Mouse (Mus musculus) CD4-positive, CD25-positive, alpha-beta regulatory T cell, adult 4 months (primary cell): ENCODE measurements at regions not wholly inside any gene's neighbourhood (a gene's known extent, or its start where the extent isn't known, plus 50 kb on each side); places are given as distances from the start of the nearest gene placed in this dataset.

ENCODE experiments used
- ATAC-seq: one replicate; pipeline ENCODE4 v1.8.0; 2017

DNA sequence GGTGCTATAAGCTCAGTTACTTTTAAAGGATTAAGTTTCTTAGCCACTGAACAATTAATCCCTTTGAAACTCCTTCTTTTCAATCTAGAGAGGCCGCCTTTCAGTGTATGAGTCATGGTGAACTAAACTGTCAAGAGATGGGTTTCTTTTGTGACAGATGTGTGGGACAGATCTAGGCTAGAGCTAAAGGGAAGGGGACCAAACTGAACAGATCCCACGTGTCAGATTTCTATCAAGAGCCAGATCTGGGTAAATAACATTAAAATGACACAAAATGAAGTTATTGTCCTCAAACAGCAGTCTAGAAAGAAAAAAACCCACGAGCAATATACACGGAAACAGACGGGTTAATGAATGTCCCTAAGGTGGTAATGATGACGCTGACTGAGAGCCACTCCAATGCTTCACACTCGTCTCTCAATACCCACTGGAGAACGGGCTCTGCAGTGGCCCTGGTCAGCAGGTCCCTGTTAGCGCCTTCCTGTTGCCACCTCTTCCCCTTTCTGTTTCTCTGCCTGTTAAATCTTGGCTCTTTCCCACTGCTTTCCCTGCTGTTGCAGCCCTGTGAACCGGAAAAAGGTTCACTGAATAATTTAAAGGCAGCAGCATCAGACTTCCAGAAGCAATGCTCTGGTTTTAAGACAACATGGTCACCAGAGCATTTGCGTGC, 52.7 kb upstream of the Rab3gap2 start:
- ATAC-seq: no peak

DNA sequence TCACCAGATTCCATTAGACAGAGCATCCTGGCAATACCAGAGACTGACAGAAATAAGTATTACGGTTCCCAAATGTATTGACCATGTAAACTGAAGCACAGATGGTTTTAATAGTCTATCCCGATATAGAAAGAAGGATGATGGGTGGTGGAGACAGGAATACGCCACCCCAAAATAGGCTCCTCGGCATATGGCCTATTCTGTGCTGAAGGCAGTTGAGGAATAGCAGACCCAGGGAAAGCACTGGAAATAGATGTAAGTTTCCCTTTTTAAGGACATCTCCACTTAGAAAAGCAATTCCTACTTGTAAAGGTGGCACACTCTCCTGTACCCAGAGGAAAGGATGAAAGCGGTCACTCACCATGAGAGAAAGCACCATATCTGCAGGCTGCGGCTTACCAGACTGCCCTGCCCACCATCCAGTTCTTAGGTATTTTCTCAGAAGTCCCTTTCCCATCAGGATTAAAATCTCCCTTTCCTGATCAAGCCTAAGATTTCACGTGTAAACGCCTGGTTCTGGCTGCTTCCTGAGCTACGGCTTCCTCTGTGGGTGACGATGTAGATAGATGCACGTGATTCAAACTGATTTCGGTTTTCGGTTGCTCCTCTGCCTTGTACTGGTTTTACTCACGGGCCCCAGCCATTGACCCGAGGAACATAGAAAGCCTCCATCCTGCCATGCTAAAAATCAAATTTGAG, 53.3 kb upstream of the Rab3gap2 start:
- ATAC-seq: no peak

DNA sequence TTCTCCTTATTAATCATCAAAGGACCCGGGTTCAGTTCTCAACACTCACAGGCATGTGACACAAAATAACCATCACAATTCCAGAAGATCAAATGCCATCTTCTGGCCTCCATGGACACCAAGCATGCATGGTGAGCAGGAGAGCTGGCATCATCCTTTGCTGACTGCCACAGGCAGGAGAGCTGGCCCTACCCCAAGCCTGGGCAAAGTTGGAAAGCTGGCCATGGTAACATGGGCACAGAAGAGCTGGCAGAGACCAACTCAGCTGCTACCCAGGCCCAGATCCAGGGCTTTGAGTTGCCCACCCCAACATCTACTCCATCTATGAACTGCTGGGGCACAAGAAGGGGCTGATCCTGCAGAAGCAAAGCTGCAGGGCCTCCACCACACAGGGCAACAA, 59.1 kb upstream of the Rab3gap2 start:
- no peak for ATAC-seq

DNA sequence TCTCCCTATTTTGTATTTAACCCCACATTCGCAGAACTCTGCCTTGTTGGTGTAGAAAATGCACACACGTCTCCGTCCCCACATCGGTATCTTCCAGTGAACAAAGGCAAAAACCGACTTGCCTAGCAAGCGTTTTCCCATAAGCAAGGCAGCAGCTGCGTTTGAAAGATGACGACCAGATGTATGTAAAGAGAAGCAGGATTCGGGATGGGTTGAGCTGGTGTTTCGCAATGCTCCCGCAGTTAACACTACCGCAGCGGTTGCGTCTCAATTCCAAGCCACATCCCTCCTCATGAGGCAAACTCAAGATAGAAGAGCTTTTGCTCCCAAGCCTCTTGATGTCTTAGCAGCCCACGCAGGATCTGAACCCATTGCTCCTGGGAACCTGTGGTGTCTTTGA, 59.9 kb upstream of the Rab3gap2 start:
- no peak for ATAC-seq

DNA sequence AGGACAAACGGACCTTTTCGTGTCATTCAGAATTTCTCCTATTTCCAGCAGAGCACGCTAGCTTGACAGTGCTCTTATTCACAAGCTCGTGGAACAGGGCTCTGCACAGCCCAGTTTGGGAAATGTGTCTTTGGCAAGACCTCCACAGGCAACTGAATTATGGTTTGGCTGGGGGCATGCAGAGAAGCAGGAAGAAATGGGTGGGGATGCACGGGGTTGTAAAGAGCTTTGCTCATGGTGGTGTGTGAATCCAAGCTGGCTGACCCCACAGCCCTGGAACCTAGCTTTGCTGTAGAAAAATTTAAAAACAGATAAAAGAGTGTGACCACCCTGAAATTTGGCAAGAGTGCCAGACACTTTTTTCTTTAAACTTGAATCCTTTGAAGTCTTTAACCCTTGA, 63.6 kb upstream of the Rab3gap2 start:
- no peak for ATAC-seq

DNA sequence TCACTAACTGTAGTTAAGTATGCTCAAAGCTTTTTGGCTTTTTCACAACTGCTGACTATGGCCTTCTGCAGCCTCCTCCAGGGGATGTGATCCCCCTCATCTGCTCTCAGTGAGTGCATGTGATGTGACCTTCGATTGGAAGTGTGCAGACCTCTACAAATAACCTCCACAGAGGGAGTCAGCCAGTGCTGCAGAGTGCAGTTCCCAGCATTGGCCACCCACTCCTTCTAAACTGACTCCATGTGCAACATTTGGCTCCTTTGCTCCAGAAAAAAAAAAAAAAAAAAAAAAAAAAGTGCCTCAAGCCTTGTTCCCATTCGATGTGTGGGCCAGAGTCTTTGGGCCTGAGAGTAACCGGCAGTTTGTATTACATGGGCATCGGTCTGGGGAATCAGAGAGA, 75.7 kb upstream of the Rab3gap2 start:
- ATAC-seq: no peak

DNA sequence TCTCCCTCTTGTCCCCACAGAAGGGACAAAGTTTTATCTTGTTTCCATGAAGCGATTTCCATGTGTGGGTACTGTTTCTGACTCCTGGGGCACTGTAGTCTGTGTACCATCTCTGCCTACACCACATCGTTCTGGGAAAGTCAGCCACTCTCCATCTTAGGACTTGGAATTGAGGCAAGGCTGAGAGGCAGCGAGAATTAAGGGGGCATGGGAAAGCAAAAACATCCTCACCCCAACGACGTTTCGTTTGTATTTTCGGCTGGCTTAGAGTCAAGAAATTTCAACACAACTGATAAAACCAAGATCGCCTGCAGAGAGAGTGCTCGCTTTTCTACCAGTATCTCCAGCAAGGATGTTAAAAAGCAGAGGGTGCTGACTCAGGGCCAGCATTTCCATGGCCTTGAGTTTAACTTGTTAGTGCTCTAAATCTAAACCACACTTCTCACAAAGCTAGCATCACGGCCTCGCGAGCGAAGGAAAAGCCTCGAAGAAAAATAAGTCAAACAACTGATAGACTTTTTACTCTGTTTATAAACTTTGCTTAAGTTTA, 78.1 kb upstream of the Rab3gap2 start:
- no peak for ATAC-seq

DNA sequence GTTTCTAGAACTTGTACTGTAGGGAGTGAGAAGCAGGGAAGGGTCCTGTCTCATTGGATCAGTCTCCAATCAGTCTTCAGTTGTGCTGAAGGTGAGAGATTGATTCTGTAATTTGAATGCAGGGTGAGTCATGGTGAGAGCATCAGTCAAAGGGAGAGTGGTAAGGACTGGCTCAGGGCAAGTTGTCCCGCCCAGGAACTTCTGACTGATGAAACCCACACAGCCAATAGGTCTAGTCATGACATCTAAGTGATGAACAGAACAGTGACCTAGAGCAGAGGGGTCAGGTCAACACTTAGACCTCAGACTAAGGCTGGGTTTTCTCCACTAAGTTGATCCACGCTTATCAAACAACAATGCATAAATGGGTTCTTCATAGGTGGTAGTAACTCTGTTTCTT, 82.4 kb upstream of the Rab3gap2 start:
- ATAC-seq: no peak

DNA sequence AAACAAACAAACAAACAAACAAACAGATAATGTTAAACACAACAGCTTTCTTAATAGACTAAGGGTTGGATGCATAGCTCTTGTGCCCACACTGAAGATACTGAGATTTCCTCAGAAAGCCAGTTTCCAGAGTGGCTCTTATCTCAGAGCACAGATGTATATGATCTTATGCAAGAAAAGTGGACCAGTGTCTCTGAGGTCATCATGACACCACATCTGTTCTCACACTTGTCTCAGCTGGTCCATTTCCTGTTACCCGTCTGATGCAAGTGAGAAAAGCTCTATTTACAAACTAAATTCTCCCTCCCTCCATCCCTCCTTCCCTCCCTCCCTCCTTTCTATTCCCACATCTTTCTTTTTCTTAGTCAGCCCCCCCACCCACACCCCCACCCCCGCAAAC, 83.5 kb upstream of the Rab3gap2 start:
- ATAC-seq: no peak

DNA sequence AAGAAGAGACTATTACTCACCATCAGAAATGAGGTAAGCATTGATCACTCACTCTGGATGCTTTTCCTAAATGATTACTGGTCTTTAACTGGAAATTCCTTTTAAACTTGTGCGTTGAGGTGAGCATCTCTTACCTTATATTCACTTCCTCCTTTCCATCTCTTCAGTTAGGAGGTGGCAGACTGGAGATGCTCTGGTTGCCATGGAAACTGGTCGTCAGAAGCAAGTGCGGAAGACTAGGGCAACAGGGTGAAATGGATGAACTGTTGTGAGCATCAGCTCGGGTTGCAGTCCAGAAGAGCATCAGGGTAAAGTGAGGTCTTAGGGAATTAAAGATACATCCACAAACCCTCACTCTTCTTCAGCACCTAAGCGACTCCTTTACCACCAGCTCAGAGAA, 86.2 kb upstream of the Rab3gap2 start:
- ATAC-seq: no peak

DNA sequence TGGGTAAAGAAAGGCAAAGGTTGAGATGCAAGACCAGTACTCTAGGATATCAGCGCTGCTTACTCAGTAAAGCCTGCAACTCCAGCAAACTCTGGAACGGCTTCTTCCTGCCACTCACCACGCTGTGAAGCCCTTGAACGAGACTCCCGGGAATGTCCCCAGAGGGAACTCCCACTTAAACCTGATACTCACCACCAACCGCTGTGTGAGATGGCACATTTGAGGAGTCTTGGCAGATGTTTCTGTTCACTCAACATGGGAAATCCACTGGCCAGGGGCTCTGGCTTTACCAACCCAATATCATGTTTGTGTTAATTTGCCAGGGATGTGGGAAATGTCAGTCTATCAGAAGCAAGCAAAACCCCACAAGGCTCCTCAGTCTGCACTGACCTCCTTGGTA, 90.2 kb upstream of the Rab3gap2 start:
- ATAC-seq: no peak

DNA sequence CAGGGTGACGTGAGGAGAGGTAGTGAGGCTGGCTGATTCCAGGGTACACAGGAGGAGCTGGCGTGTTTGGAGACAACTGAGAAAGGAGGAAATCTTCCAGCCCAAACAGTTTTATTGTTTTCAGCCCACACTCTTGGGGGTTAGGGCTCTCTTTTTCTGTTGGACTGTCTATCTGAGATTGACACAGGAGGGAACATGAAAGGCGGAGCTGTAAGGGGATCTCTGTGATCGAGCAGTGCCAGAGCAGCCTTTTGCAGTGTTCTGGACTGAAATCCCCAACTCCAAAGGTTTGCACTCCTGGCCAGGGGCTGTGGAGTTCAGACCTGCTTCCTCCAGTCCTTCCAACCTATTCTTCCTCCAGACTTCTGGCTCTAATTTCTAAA, 91.9 kb upstream of the Rab3gap2 start:
- ATAC-seq: no peak

DNA sequence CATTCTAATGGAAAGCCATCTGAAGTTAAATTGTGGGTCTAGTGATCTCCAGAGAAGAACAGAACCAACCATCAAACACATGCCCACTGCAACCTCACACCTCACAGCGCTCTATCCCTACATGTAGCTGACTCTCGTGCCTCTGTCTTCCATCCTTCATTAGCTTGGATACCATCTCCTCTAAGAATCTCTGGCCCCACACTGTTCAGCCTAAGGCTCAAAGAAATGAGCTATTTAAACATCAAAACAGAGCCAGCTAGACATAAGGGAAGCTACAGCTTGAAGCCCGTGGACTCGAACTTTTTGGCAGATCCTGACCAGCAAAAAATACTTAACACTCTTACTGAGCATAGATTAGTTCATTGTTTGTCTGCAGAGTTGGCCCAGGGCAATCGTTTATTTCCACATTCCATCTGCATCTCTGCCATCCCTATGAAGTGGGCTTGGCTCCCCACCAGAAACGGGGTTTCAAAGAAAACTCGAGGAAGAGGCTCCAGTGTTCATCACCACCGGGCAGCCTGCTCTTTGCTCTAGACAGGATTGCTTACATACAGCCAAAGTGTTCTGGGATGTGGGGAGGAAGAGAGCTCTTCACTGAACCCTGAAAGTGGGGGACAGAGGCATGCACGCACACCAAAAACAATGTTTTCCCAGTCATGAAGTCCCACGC, 92.4 kb upstream of the Rab3gap2 start:
- no peak for ATAC-seq

DNA sequence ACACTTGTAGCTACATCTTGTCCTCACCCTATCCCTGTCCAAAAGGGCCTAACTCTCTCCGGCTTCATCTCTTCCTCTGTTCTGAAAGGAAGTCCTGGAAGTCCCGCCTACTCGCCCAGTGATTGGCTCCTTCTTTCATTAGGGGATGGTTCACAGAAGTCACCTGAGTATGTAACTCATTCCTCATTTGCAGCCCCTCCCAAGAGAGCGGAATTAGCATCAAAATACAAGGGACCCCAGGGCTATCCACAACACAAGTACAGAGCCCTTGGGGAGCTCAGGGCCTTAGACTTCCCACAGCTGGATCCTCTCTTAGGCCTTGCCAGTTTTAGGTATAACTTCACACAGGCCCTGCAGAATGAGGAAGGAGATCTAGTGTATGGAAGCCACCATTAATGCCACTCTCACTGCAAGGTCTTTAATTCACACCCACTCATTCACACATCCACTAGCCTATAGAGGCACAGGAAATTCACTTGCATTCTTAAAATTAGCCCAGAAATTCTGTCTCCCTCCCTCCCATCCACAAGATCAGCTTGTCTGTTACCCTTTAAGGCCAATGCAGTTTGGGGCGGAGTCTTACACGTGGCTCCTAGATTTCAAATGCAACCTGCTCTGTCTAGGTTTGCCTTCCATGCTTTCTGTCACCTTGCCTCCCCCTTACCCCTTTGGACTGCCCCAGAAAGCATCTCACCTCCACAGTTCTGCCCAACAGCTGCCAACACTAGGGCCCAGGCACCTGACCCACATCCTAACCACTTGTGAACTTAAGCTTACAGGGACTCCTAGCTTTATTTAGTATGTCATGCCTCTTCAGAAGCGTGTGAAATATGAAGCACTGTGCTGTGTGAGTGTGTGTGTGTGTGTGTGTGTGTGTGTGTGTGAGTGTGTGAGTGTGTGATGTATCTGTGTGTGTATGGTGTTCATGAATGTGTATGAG, 98.7 kb upstream of the Rab3gap2 start:
- no peak for ATAC-seq

DNA sequence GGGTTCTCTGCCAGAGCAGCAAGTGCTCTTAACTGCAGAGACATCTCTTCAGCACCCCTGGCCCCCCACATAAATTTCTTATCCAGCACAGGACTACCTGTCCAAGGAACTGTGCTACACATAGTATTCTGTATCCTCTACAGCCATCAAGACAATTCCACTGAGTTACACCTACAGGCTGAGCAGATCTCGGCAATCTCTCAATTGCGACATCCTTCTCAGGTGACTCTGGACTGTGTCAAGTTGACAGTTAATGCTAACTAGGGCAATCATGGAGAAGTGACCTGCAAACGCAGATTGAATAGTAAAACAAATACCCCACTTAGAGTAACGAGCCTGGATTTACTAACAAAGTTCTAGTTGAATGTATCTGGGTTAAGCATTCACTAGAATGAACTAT, 100.1 kb upstream of the Rab3gap2 start:
- no peak for ATAC-seq

DNA sequence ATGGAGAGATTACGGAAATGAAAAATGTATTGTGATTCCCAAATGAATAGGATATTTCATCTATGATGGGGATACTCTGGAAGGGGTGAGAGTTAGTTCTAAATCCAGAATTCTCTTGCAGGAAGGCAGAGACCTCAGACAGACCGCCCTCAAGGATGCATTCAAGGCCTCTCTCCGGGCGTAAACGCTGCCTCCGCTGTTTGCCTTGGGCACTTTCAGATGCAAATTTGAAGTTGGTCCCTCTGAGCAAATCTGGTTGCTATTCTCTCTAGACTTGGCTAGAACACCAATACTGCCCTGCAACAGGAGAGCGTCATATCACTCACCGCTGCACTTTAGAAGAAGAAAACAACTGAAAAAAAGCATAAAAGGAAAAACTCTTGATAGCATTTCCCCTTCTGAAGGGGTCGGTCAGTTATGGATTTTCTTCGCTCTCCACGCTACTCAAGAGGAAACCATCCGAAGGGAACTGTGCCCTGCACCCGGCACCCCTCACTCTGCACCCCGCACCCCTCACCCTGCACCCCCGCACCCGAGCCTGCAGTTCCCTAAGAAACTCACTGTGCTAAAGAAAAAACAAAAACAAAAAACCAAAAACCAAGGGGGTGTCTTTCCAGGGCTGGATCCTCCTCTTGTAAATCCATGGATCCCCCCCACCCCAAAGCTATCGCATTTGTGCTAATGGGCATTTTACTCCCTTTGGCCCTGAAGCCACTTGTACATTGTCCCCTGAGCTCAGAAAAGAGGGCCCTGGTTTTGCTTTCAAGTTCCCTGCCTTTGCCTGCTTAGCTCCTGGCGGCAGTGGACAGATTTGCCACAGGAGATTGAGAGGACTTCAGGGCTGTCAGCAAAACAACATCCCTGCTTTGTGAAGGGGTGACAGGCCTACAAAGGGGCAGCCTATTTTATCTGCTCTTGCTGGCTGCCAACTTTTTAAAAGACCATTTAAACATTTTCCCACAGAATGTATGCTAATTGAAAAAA, 99.9 kb upstream of the Mark1 start:
- ATAC-seq: no peak

DNA sequence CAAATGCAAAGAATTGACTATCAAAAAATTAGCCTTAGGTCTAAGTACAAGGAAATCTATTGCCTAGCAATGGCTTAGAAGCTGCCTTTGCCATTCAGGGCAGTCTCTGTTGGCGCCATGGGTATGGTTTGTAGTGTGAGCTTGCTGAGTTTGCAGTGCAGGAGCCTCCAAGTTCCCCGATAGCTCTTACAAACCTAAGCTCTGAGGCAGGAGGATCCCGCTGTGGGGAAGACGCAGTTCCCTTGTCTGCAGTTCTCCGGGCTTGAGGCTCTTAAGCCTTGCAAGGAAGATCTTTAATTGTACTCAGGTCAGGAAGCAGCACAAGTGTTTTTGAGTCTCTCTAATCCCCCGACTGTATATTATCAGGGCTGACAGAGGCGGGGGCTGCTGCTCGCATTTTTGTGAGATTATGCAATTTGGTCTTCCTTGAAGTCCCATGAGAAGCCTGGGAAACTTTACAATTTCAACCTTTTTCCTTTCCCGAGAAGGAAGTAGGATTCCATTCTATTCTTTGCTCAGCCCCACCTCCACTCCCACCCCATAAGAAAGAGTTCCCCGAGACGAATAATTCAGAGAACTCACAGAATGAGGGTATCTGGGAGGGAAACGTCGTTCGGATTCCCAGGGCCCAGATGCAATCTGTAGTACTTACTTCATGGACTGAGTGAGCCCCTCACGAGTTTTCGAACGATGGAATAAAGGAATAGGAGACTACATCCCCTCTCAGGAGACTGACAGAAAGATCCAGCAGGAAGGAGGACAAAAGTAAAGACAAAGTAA, 99.0 kb upstream of the Mark1 start:
- ATAC-seq: no peak

DNA sequence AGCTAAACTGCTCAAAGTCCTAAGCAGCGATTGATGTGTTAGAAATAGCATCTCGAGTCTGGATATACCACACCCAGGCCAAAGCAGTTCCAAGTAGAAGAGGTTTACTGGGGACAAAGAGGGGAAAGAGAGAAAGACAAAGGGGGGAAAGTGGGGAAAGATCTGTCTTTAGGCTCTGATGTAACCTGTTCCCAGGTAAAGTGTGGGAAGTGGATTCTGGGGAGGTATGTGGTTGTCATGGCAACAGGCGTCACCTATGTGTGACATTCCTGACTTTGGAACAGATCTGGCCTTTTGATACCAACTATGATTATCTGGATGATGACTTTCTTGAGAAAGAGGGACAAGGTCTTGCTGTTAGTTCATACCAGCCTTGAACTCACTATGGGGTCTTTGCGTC, 97.4 kb upstream of the Mark1 start:
- ATAC-seq: no peak

DNA sequence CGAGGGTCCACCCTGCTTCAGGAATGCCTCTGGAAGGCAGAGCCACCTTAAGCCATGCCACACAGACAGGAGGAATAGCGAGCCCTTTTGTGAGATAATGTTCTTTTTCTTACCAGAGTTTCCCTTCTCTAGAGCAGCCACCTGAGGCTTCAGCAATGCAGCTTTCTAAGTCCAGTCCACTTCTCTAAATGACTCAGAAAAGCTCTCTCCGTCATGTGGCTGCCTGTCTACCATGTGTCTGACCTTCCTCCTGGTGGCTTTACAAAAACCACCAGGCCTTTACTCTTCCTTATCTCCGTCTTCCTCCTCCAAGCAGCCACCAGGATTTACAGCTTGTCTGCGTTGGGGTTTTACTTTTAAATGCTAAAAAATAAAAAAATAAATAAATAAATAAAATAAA, 93.4 kb upstream of the Mark1 start:
- no peak for ATAC-seq

DNA sequence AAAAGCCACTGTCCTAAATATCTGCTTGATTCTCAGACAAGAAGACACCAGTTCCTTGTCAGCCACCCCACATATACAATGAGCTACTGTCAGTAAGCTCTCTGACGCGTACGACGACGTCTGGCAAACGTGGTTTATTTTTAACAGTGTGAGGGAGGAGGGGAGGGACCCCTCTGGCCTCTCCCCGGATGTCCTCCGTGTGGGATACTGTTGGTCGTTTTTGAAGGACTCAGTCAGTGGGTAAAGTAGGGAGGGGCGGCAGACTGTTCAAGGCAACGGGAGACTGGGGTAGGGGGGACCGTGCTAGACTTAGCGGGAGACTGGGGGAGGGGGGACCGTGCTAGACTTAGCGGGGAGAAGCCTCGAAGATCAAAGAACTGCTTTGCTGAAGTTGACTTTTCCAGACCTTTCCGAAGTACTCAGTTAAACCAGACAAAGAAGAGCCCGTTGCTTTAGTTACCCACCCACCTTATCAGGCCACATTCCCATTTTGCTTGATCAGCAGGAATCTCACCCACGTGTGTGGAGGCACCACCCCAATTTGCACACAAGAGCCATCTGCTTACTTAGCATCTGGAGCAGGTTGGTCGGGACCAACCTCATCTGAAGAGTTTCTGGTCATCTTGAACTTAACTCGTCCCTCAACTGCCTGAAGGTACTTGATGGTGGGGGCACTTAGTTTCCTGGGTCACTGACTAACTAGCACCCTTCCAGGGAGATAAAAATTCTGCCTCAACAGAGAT, 92.6 kb upstream of the Mark1 start:
- no peak for ATAC-seq
